In the genomic region with DNA sequence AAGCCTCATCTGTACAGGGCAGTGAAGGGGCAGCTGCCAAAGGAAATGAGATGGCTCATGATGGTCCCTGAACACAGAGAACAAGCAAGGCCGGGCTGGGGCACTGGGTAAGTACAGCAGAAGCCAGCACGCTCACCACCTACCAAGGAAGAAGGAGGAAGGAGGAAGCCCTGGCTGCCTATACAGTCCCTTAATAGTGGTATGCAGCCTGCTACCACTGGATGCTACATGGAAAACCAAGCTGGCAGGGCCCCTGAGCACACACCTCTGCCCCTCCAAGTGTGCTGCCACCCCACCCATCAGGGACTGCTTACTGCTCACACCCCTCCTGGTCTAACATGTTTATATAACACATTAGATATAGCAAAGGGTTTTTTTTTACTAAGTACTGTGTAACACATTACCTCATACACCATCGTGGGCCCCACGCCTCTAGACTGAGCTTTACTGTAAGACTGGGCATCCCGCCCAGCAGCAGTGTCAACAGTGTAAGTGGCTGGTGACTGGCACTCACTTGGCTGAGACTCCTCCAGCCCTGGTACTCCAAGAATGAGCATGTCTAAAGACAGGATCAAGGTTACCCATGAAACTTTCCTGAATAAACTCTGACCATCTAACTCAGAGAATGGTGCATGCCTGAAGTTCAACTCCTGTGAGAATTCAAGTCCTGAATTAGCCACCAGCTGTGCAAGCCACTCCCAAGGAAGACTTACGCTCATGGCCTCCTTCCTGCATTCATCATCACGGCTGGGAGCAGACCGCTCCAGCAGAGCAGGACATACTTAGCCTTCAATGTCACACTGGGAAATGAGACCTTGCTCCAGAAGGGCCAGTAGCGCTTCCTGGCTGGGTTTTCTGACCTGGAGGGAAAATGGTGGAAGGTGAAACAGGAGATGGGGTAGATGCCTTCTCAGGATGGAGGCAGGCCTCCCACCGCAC, we compare ENCODE assay signal across 10 mouse cellular contexts. TPM values are rescaled to one million over a fixed set of nuclear protein-coding genes. Genes with fewer than 3 reads are reported as not detected.
DNase-seq lines count a peak whose midpoint lies in the region; ATAC-seq and TF ChIP-seq lines count a peak whose summit lies in the region.
"Had no signal": no experiment of that assay in that cellular context is flagged by ENCODE, and none has a peak within 500 bp of the region (broad histone marks: within the 10 kb centered on the region; RNA-seq: fewer than 3 reads in every experiment).

No protein-coding gene starts in this region.

- no peak for ATAC-seq in midbrain, embryonic 13.5 days
- ATAC-seq in midbrain, embryonic 15.5 days (replicated peaks): no peak
- peak; percentile 81 for ATAC-seq in intestine, embryonic 16.5 days
- peak; percentile 96 for ATAC-seq in stomach, postnatal 0 days (ENCODE audit: low FRiP score, low TSS enrichment)

- H3K4me3 ChIP-seq in midbrain, embryonic 13.5 days (replicated peaks): no peak overlapping the region
- H3K4me3 ChIP-seq in midbrain, embryonic 15.5 days: no peak overlapping the region
- H3K4me3 ChIP-seq in gastrocnemius, adult 2 months: no peak overlapping the region
- H3K4me3 ChIP-seq in intestine, embryonic 16.5 days (ENCODE audit: low read length): no peak overlapping the region
- no peak overlapping the region for H3K4me3 ChIP-seq in stomach, postnatal 0 days (ENCODE audit: low read depth, low read length)
- H3K4me3 ChIP-seq: hindbrain, embryonic 15.5 days had no signal

- H3K36me3 ChIP-seq in midbrain, embryonic 13.5 days: 0 out of 2 replicates have a peak, but pooled peaks cover 5% of the 10 kb centered on the region
- no peaks in the 10 kb centered on the region for H3K36me3 ChIP-seq in midbrain, embryonic 15.5 days (replicated peaks)
- H3K36me3 ChIP-seq in intestine, embryonic 16.5 days (ENCODE audit: control insufficient read depth, insufficient read depth, low read length): no peaks in the 10 kb centered on the region
- H3K36me3 ChIP-seq in stomach, postnatal 0 days (ENCODE audit: control insufficient read depth, insufficient read depth, low read length): no peaks in the 10 kb centered on the region; the same call in 1 of the 2 replicates
- H3K36me3 ChIP-seq: hindbrain, embryonic 15.5 days had no signal

- DNase-seq in gastrocnemius, adult 2 months: peak; percentile 68
- DNase-seq in stomach, postnatal 0 days (ENCODE audit: low spot score): peak; percentile 85
- no peak for DNase-seq in frontal cortex, postnatal 14 days (ENCODE audit: low spot score in 2 of 2)
- DNase-seq in left cerebral cortex, postnatal 36 days (ENCODE audit: low spot score in 2 of 2): no peak
- DNase-seq: right cerebral cortex, postnatal 14 days had no signal

- H3K27me3 ChIP-seq in midbrain, embryonic 13.5 days: no peaks in the 10 kb centered on the region
- H3K27me3 ChIP-seq in midbrain, embryonic 15.5 days (replicated peaks): no peaks in the 10 kb centered on the region
- 0 out of 2 replicates have a peak, but pooled peaks cover 9% of the 10 kb centered on the region for H3K27me3 ChIP-seq in intestine, embryonic 16.5 days (replicated peaks; ENCODE audit: control insufficient read depth, insufficient read depth, low read length)
- H3K27me3 ChIP-seq in stomach, postnatal 0 days (ENCODE audit: control insufficient read depth, insufficient read depth, low read length): no peaks in the 10 kb centered on the region
- H3K27me3 ChIP-seq: hindbrain, embryonic 15.5 days had no signal

- TF ChIP-seq CTCF in gastrocnemius, adult 2 months (IDR thresholded peaks at IDR 0.05): no peak
- TF ChIP-seq CTCF in stomach, postnatal 0 days (IDR thresholded peaks at IDR 0.05; ENCODE audit: low read depth): no peak

- no peak for TF ChIP-seq EP300 in stomach, postnatal 0 days (optimal IDR thresholded peaks at IDR 0.05)

- no peak overlapping the region for H3K9ac ChIP-seq in midbrain, embryonic 13.5 days (replicated peaks)
- H3K9ac ChIP-seq in midbrain, embryonic 15.5 days: no peak overlapping the region
- H3K9ac ChIP-seq in intestine, embryonic 16.5 days (ENCODE audit: low read depth, low read length): no peak overlapping the region
- H3K9ac ChIP-seq in stomach, postnatal 0 days (ENCODE audit: low read length): no peak overlapping the region
- H3K9ac ChIP-seq: hindbrain, embryonic 15.5 days had no signal

- 86% methylated on average over 10 of the region's 10 CpGs for WGBS in midbrain, embryonic 13.5 days
- 80% methylated on average over 10 of the region's 10 CpGs for WGBS in midbrain, embryonic 15.5 days
- 70% methylated on average over 10 of the region's 10 CpGs for WGBS in intestine, embryonic 16.5 days
- 49% methylated on average over 10 of the region's 10 CpGs for WGBS in stomach, postnatal 0 days

- no peak overlapping the region for H3K4me2 ChIP-seq in midbrain, embryonic 13.5 days (replicated peaks)
- H3K4me2 ChIP-seq in midbrain, embryonic 15.5 days: no peak overlapping the region
- H3K4me2 ChIP-seq in intestine, embryonic 16.5 days (ENCODE audit: low read depth, low read length): no peak overlapping the region
- H3K4me2 ChIP-seq in stomach, postnatal 0 days (replicated peaks; ENCODE audit: low read depth): no peak overlapping the region
- H3K4me2 ChIP-seq: hindbrain, embryonic 15.5 days had no signal

- peaks cover 36% of the 10 kb centered on the region for H3K4me1 ChIP-seq in midbrain, embryonic 13.5 days (replicated peaks)
- peaks cover 17% of the 10 kb centered on the region; the same call in 1 of the 2 replicates for H3K4me1 ChIP-seq in midbrain, embryonic 15.5 days
- peaks cover 8% of the 10 kb centered on the region for H3K4me1 ChIP-seq in intestine, embryonic 16.5 days (ENCODE audit: control insufficient read depth, insufficient read depth, low read length)
- 0 out of 2 replicates have a peak, but pooled peaks cover 5% of the 10 kb centered on the region for H3K4me1 ChIP-seq in stomach, postnatal 0 days (replicated peaks; ENCODE audit: control insufficient read depth, insufficient read depth)

- no peaks in the 10 kb centered on the region for H3K9me3 ChIP-seq in midbrain, embryonic 13.5 days
- no peaks in the 10 kb centered on the region for H3K9me3 ChIP-seq in midbrain, embryonic 15.5 days
- no peaks in the 10 kb centered on the region for H3K9me3 ChIP-seq in intestine, embryonic 16.5 days (ENCODE audit: control insufficient read depth, low read length)
- H3K9me3 ChIP-seq in stomach, postnatal 0 days (ENCODE audit: control insufficient read depth, low read length): no peaks in the 10 kb centered on the region
- H3K9me3 ChIP-seq: hindbrain, embryonic 15.5 days had no signal

- peak overlapping the region; percentile 58 for H3K27ac ChIP-seq in midbrain, embryonic 13.5 days
- no peak overlapping the region for H3K27ac ChIP-seq in midbrain, embryonic 15.5 days
- H3K27ac ChIP-seq in gastrocnemius, adult 2 months: peak overlapping the region; percentile 62
- H3K27ac ChIP-seq in intestine, embryonic 16.5 days (ENCODE audit: low read length): no peak overlapping the region
- no peak overlapping the region for H3K27ac ChIP-seq in stomach, postnatal 0 days (replicated peaks)
- H3K27ac ChIP-seq: hindbrain, embryonic 15.5 days had no signal

- intact Hi-C loops in gastrocnemius, adult 2 months (cut with DNase I): loop anchor here (5.0 kb wide), 1 partner anchor 49 kb away; a partner anchor contains a TSS
- intact Hi-C loops in left cerebral cortex, postnatal 36 days (cut with DNase I): no loop called here

RNA-seq across cellular contexts. Expression of a gene that starts 30.1 kb away (rescaled TPM):
- not detected in 2 replicates for polyA plus RNA-seq in midbrain, embryonic 13.5 days (2015; fragmentation: Nextera tagmentation; extraction: Ambion mirVana)
- not detected in 2 replicates for polyA plus RNA-seq in midbrain, embryonic 15.5 days (2015; fragmentation: Nextera tagmentation; extraction: Ambion mirVana)
- not detected for total RNA-seq in gastrocnemius, adult 2 months (2021)
- polyA plus RNA-seq in intestine, embryonic 16.5 days (2015; fragmentation: Nextera tagmentation; extraction: Ambion mirVana): not detected in 2 replicates
- not detected in 2 replicates for polyA plus RNA-seq in stomach, postnatal 0 days (2015; fragmentation: Nextera tagmentation; extraction: Ambion mirVana)
- not detected for total RNA-seq in left cerebral cortex, postnatal 36 days (2021)
- polyA plus RNA-seq: cortical plate, adult 2 months; hindbrain, embryonic 15.5 days had no signal

RNA-seq across cellular contexts. Expression of a gene that starts 51.3 kb away (rescaled TPM):
- 32.8 and 33.5 TPM in 2 replicates for polyA plus RNA-seq in midbrain, embryonic 13.5 days (2015; fragmentation: Nextera tagmentation; extraction: Ambion mirVana)
- 32.8 and 33.8 TPM in 2 replicates for polyA plus RNA-seq in midbrain, embryonic 15.5 days (2015; fragmentation: Nextera tagmentation; extraction: Ambion mirVana)
- 10 to 100 TPM; 28.0 to 30.7 TPM for total RNA-seq in gastrocnemius, adult 2 months (2021)
- 31.2 and 32.4 TPM in 2 replicates for polyA plus RNA-seq in intestine, embryonic 16.5 days (2015; fragmentation: Nextera tagmentation; extraction: Ambion mirVana)
- 27.1 and 29.7 TPM in 2 replicates for polyA plus RNA-seq in stomach, postnatal 0 days (2015; fragmentation: Nextera tagmentation; extraction: Ambion mirVana)
- 10 to 100 TPM; 25.6 to 27.2 TPM for total RNA-seq in left cerebral cortex, postnatal 36 days (2021)

Comparison
In these comparisons a context has a peak if more than half of its experiments do, and no peak if none do; other contexts are left out.
1. H3K27ac ChIP-seq: peak in midbrain, embryonic 13.5 days (single experiment) and gastrocnemius, adult 2 months (single experiment); none in midbrain, embryonic 15.5 days (single experiment), intestine, embryonic 16.5 days (single experiment) and stomach, postnatal 0 days (single experiment).
2. ATAC-seq: peak in intestine, embryonic 16.5 days (single experiment) and stomach, postnatal 0 days (single experiment); none in midbrain, embryonic 13.5 days (single experiment) and midbrain, embryonic 15.5 days (single experiment).
3. DNase-seq: peak in gastrocnemius, adult 2 months (single experiment) and stomach, postnatal 0 days (single experiment); none in frontal cortex, postnatal 14 days (0 of 2) and left cerebral cortex, postnatal 36 days (0 of 2).